Mouse (Mus musculus): Measurements from ENCODE around the gene Plcd1.

Plcd1 gene

GRCm38 (mm10) chr9:119091581-119092310 is 1.6 kb downstream of the Plcd1 start:
- in situ Hi-C loops (cut with MboI): no loop called here

- in situ Hi-C loops (cut with MboI): no loop called here
Observed at GRCm38 (mm10) chr9:119090462-119090861, 2.8 kb downstream of the Plcd1 start.

DNA sequence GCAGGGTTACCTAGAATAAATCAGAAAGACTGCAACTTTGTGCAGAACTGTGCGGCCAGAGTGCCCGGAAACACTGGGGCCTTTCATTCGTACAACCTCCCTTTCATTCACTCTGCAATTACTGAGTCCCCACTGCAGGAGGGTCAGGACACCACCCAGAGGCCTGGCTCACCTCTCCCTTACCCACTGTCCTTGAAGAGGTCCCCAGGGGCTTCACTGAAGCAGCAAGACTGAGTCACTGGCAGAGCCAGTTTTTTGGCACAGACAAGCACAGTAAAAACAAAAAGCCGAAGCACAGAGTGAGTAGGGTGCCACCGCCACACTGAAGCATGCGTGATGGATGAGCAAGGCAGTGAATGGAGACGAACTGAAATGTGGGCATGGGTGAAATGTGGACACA is 3.9 kb downstream of the Plcd1 start:
- in situ Hi-C loops (cut with MboI): no loop called here

- in situ Hi-C loops (cut with MboI): no loop called here
Observed at GRCm38 (mm10) chr9:119088148-119088801, 5.0 kb downstream of the Plcd1 start.

DNA sequence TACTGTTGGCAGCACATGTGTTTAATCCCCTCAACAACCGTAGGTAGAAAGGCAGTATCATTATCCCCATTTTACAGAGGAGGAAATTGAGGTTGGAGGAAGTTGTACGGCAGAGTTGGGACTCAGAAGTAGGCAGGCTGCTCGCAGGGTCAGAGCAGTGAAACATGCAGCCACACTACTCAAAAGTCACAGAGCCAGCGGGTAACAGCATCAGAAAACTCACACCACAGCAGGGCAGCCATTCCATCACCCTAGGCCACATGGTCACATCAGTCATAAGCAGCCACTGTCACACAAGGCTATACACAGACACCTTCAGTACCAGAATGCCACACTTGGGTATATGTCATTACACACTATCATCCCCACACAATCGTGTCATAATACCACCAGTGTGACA is 6.0 kb downstream of the Plcd1 start:
- in situ Hi-C loops (cut with MboI): no loop called here

GRCm38 (mm10) chr9:119086451-119086850 is 6.9 kb downstream of the Plcd1 start:
- in situ Hi-C loops (cut with MboI): no loop called here

DNA sequence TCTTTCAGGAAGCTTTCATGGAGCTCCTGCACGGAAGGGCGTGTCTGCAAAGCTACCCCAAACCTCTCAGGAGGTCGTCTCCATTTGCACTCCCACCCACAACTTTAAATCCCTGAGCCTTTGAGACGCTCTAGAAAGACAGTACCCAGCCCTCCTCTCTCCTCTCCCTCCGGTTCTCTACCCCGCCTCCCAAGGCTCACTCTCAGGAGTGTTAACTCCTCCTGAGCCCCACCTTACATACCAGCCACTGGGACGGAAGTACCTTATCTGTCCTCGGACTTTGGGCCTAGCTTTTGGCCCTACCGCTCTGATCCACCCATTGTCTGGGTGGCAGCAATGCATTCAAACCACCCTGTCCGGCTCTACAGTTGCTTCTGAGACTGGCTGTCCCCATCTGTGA is 9.3 kb downstream of the Plcd1 start:
- in situ Hi-C loops (cut with MboI): no loop called here

GRCm38 (mm10) chr9:119082656-119083430 is 10.5 kb downstream of the Plcd1 start:
- in situ Hi-C loops (cut with MboI): no loop called here

- in situ Hi-C loops (cut with MboI): no loop called here
Observed at GRCm38 (mm10) chr9:119082039-119082438, 11.3 kb downstream of the Plcd1 start.

DNA sequence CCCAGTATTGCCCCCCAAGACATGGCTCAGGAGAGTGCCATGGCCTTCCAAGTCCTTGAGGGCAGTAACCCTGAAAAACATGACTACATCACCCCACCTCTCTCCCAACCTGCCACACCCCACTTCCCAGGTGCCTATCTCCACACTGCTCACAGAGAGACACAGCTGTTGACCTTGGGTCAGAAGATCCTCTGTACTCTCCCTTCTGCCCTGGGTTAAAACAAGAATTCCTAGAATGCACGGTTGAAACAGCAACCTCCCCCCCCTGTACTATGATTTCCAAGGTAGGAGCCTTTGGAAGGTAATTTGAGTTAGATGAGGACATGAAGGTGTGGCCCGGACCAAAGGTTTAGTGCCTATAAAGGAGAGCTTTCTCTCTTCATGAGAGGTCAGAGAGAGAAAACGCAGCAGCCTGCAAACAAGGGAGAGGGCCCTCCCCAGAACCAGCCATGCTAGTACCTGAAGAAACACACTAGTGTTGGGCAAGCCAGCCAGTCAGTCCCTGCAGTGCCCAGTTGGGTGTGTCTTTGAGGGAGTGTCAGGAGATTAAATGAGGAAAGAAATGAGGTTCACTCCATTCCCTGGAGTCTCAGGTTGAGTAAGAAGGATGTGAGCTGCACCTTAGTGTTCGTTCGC is 13.1 kb downstream of the Plcd1 start:
- in situ Hi-C loops (cut with MboI): no loop called here

DNA sequence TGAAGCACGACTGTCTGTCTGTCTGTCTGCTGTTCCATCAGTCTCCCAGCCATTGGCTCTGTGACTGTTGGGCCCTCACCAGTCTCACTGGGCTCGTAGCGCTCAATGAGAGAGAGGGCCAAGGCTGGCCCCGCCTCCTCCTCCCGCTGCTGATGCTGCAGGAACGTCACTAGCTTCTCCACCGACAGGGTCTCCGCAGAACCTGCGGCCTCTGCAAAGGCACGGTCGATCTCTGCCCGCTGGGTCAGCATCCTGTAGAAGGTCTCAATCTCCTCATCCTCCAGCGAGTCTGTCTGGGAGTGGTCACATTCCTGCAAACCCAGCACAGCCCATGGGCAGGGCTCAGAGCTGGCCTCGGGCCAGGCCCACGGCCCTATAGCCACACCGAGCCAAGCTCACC is 17.6 kb downstream of the Plcd1 start:
- in situ Hi-C loops (cut with MboI): no loop called here

DNA sequence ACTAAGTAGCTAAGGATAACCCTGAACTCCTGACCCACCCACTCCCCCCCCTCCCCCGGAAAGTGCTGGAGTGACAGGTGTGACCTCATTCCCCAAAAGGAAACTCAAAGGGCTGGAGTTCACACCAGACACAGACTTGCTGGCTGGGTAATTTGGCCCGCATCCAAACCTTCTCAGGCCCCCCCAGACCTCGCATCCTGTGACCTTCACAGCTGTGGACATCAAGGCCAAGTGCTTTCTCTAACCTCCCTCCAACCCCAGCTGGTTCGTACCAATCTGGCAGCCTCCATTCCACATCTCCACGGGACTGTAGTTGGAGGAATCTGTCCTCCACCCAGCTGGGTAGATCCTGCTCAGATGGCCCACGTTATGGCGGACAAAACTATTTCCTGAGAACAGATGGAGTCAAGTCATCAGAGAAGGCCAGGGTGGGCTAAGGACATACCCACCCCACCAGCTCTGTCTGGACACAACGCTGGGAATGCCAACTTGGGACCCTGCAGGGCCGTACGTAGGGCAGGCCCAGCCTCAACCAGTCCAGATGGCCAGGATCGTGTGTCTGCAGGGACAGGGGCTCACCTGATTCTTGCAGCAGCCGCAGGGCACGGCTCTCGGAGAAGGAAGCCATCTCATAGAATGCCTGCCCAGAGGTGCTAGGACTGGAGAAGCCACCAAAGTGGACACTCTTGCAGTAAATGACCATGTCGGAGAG is 20.0 kb downstream of the Plcd1 start:
- in situ Hi-C loops (cut with MboI): no loop called here

- in situ Hi-C loops (cut with MboI): no loop called here
Observed at GRCm38 (mm10) chr9:119071786-119072185, 21.5 kb downstream of the Plcd1 start.

DNA sequence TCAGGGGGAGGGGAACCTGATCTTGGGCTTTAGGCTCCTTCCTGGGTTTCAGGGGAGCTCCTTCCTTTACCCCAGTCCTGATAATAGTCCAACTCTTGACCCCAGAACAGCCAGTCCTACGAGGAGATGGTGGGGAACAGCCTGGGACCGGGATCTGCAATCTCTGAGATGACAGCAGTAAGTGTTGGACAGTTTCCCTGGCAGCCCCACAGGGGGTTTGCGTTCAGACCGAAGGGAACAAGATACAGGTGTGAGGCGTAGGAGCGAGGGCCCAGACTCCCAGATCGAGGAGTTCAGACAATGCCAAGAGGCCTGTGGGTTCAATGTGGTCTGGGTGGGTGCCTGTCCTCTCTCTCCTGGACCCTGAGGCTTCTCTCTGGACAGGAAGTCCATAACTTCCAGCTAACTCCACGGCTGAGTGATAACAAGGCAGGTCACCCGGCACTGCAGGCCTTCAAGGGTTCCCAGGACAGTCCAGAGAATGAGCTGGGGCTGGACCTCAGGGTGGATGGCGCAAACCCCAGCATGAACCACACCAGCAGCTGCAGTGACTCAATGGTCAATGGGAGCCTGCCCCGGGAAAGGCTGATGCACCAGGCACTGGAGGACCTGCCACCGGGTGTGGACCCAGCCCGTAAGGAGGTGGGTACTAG is 23.0 kb downstream of the Plcd1 start:
- in situ Hi-C loops (cut with MboI): no loop called here

- in situ Hi-C loops (cut with MboI): no loop called here
Observed at GRCm38 (mm10) chr9:119068266-119068665, 25.0 kb downstream of the Plcd1 start.

DNA sequence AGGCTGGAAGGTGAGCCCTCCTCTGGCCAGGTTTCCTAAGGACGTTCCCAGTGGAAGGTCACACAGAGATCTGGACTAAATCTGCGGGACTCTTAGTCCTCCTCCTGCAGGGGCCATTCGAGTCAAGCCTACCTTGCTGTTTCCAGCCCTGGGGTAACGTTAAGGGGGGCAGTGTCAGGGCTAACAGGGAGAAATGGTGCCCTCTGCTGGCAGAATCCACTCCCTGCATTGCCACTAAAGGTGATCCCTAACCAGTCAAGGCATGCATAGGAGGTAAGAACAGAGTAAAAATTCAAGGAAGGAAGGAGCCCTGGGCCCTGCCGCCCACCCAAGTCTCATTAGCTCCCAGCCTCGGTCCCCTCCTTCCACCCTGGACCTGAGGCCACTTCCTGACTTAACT is 25.7 kb downstream of the Plcd1 start:
- in situ Hi-C loops (cut with MboI): no loop called here

- in situ Hi-C loops (cut with MboI): no loop called here
Observed at GRCm38 (mm10) chr9:119064296-119064695, 29.0 kb downstream of the Plcd1 start.

DNA sequence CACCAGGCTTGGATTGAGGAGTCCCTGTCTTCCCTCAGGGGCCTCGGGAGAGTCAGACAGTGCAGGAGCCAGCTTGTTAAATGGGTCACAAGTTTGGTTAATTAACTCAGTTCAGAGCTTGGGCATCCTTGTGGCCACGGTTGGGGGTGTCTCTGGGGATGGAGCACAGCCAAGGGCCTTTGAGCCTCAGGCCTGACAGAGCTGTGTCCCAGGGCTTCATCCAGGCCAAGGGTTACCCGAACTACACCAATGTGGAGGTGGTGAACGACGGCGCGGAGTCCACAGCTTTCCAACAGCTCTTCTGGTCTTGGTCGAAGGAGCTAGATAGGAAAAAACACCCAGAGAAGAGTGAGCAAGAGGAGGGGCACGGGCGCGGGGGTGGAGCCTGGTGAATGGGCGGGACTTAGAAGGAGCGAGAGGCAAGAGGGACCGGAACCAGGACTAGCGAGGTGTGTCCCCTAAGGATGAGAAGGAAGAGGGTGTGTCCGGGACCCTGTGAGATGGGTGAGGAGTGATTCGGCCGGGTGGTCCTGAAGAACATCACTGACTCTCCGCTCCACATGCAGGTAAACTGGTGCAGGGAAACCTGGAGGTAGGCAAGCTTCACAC is 30.2 kb downstream of the Plcd1 start:
- in situ Hi-C loops (cut with MboI): no loop called here

GRCm38 (mm10) chr9:119060701-119061100 is 32.6 kb downstream of the Plcd1 start:
- in situ Hi-C loops (cut with MboI): no loop called here

- in situ Hi-C loops (cut with MboI): no loop called here
Observed at GRCm38 (mm10) chr9:119058245-119058644, 35.1 kb downstream of the Plcd1 start.

DNA sequence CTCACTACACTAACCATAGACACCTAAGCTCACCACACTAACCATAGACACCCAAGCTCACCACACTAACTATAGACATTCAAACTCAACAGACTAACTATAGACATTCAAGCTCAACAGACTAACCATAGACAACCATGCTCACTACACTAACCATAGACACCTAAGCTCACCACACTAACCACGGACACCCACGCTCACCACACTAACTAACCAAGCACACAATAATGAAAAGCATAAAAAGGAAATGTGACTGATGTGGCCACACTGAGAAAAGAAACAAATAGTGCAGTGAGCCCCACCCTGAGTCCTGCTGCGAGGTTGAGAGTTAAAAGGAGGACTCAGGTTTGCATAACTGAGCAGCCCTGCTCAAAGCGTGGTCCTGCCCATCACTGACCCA is 38.0 kb downstream of the Plcd1 start:
- in situ Hi-C loops (cut with MboI): no loop called here

Data from mature B cell (primary cell).